Mouse (Mus musculus): ENCODE measurements around the gene Serpina6. TPM values are rescaled to one million over a fixed set of nuclear protein-coding genes. Genes with fewer than 3 reads are reported as not detected.

Gene Serpina6
- polyA plus RNA-seq, 1 experiment from 2014 or later: 1.7 TPM

DNA sequence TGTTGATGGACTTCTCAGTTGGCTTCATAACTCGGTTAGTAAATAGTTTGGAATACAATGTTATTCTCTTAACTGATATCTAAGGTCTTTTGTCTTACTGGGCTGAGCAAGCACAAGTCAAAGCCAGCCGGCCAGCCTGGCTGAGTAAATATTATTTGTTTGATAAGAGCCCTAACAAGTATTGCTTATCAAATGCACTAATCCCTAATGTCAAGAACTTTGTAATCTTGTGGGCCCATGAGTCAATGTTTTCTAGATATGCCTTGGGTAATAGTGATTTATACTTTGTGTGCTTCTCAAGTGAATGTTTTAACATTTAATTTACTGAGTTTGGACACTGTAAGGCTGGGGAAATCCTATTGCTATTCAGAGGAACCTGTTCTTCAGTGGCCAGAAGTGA lies 58.6 kb downstream of the Serpina6 start:
- Histone ChIP-seq H3K9ac (ENCODE audit: low read length) (no peak overlapping the region), H3K4me1 (ENCODE audit: control insufficient read depth, insufficient read depth, low read length) (no peaks in the 10 kb centered on the region), H3K4me3 (ENCODE audit: low read length) (no peak overlapping the region), H3K36me3 (ENCODE audit: control insufficient read depth, insufficient read depth) (no peaks in the 10 kb centered on the region), H3K27ac (ENCODE audit: low read length) (no peak overlapping the region), H3K27me3 (ENCODE audit: control insufficient read depth, insufficient read depth, low read length) (no peaks in the 10 kb centered on the region), H3K4me2 (ENCODE audit: low read depth, low read length) (no peak overlapping the region), H3K9me3 (replicated peaks; ENCODE audit: control insufficient read depth, low read length) (no peaks in the 10 kb centered on the region)
- WGBS: 19% methylated on average over 2 of the region's 2 CpGs
- no peak for ATAC-seq (replicated peaks; ENCODE audit: extremely low read depth, insufficient read depth, low FRiP score)

Other genes with a start within 250 kb of the Serpina6 start
- gene 9330161L09Rik, start 249.4 kb downstream of the Serpina6 start, polyA plus RNA-seq (2015; fragmentation: Nextera tagmentation; extraction: Ambion mirVana): 0.15 and 0.38 TPM in 2 replicates
- 59.7 and 66.9 TPM in 2 replicates for gene Ddx24, start 231.4 kb downstream of the Serpina6 start, polyA plus RNA-seq (2015; fragmentation: Nextera tagmentation; extraction: Ambion mirVana)
- gene Ifi27, start 223.0 kb downstream of the Serpina6 start, polyA plus RNA-seq (2015; fragmentation: Nextera tagmentation; extraction: Ambion mirVana): 43.2 and 48.3 TPM in 2 replicates
- 11.6 and 17.8 TPM in 2 replicates for gene Ifi27l2a, start 213.5 kb downstream of the Serpina6 start, polyA plus RNA-seq (2015; fragmentation: Nextera tagmentation; extraction: Ambion mirVana)
- 0.17 and 0.38 TPM in 2 replicates for gene Ifi27l2b, start 200.0 kb downstream of the Serpina6 start, polyA plus RNA-seq (2015; fragmentation: Nextera tagmentation; extraction: Ambion mirVana)
- gene Ppp4r4, start 124.9 kb downstream of the Serpina6 start, polyA plus RNA-seq (2015; fragmentation: Nextera tagmentation; extraction: Ambion mirVana): 0.17 and 0.35 TPM in 2 replicates
- 0.10 TPM in 1 of 2 replicates, not detected in the other for gene Serpina10, start 25.8 kb downstream of the Serpina6 start, polyA plus RNA-seq (2015; fragmentation: Nextera tagmentation; extraction: Ambion mirVana)
- not detected in 2 replicates for gene Serpina16, start 18.9 kb upstream of the Serpina6 start, polyA plus RNA-seq (2015; fragmentation: Nextera tagmentation; extraction: Ambion mirVana)
- not detected in 2 replicates for gene Serpina1f, start 38.3 kb upstream of the Serpina6 start, polyA plus RNA-seq (2015; fragmentation: Nextera tagmentation; extraction: Ambion mirVana)
- gene Serpina1d, start 116.4 kb upstream of the Serpina6 start, polyA plus RNA-seq (2015; fragmentation: Nextera tagmentation; extraction: Ambion mirVana): 0.35 and 0.43 TPM in 2 replicates
- gene Serpina1b, start 173.2 kb upstream of the Serpina6 start, polyA plus RNA-seq (2015; fragmentation: Nextera tagmentation; extraction: Ambion mirVana): 1.1 and 1.4 TPM in 2 replicates
- gene Serpina1a, start 206.3 kb upstream of the Serpina6 start, polyA plus RNA-seq (2015; fragmentation: Nextera tagmentation; extraction: Ambion mirVana): 0.85 and 0.90 TPM in 2 replicates
- 0.55 TPM in 1 of 2 replicates, not detected in the other for gene Serpina1c, start 247.7 kb upstream of the Serpina6 start, polyA plus RNA-seq (2015; fragmentation: Nextera tagmentation; extraction: Ambion mirVana)